Mouse (Mus musculus) forebrain, embryonic 10.5 days (tissue): ENCODE measurements around the gene Slc37a1. TPM values are rescaled to one million over a fixed set of nuclear protein-coding genes. Genes with fewer than 3 reads are reported as not detected.

ENCODE experiments used
- DNase-seq: peaks from one replicate; pipeline ENCODE4 v3.0.0-alpha.2; 2017; ENCODE audit warnings: low spot score; ENCODE audit errors: extremely low spot score
- H3K27ac ChIP-seq: fragments of 300-500 bp; sonication (generic); 2 replicates; pipeline ENCODE4 v1.5.1; 2016; ENCODE audit warnings: mild to moderate bottlenecking
- H3K27me3 ChIP-seq: fragments of 300-500 bp; sonication (generic); 2 replicates; pipeline ENCODE4 v1.6.1; 2016; ENCODE audit warnings: mild to moderate bottlenecking; ENCODE audit not compliant: poor library complexity, severe bottlenecking
- H3K36me3 ChIP-seq: fragments of 300-500 bp; sonication (generic); replicated peaks from 2 replicates; pipeline ENCODE4 v1.6.1; 2016; ENCODE audit warnings: mild to moderate bottlenecking, moderate library complexity
- H3K4me1 ChIP-seq: fragments of 300-500 bp; sonication (generic); 2 replicates; pipeline ENCODE4 v1.6.1; 2016
- H3K4me3 ChIP-seq: fragments of 300-500 bp; sonication (generic); 2 replicates; pipeline ENCODE4 v1.5.1; 2016; ENCODE audit warnings: mild to moderate bottlenecking, moderate library complexity
- H3K9me3 ChIP-seq: fragments of 300-500 bp; sonication (generic); 2 replicates; pipeline ENCODE4 v1.6.1; 2016; ENCODE audit warnings: mild to moderate bottlenecking, moderate library complexity
- WGBS: fragments of 180-500 bp; shearing (Covaris S2); methylation state at CpG from one replicate; pipeline ENCODE4 v1.1.7; 2016; 5-methylcytosine and 5-hydroxymethylcytosine counted together
- polyA plus RNA-seq: library from polyadenylated mRNA; unstranded; fragments of >200 nt; fragmentation: Nextera tagmentation; extraction: Ambion mirVana; gene quantifications from 2 replicates; pipeline ENCODE4 v1.2.1, GENCODE M21; 2016

Gene Slc37a1
- polyA plus RNA-seq, 1 experiment from 2014 or later = 6.7 TPM

DNA sequence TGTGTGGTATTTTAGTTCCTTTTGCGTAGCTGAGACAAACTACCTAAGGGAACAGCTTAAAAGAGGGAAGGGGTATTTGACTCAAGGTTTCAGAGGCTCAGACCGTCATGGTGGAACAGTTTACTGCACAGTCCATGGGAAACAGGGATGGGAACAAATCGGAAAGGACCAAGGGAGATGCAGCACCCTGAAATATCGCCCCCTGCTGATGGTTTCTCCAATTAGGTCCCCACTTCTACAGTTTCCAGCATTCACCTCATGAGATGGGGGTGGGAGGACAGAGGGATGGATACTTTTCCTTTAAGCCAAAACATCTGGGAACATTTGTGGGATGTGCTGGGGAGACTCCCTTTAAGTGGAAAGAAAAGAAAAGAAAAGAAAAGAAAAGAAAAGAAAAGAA, 26.8 kb upstream of the Slc37a1 start:
- no peak overlapping the region for H3K27ac ChIP-seq
- peaks cover 6% of the 10 kb centered on the region for H3K4me1 ChIP-seq
- whole genome bisulfite sequencing = 71% methylated on average over 4 of the region's 4 CpGs
- no peak overlapping the region for H3K4me3 ChIP-seq
- H3K9me3 ChIP-seq = no peaks in the 10 kb centered on the region
- H3K36me3 ChIP-seq = no peaks in the 10 kb centered on the region
- DNase-seq = no peak
- H3K27me3 ChIP-seq = no peaks in the 10 kb centered on the region

GRCm38 (mm10) chr17:31260430-31260829, 26.2 kb upstream of the Slc37a1 start:
- Histone ChIP-seq H3K4me1 (peaks cover 12% of the 10 kb centered on the region), H3K9me3 (no peaks in the 10 kb centered on the region), H3K36me3 (no peaks in the 10 kb centered on the region), H3K4me3 (no peak overlapping the region), H3K27me3 (no peaks in the 10 kb centered on the region), H3K27ac (no peak overlapping the region)
- no peak for DNase-seq
- WGBS = 87% methylated on average over 7 of the region's 7 CpGs

- no peaks in the 10 kb centered on the region for H3K9me3 ChIP-seq
- no peak overlapping the region for H3K4me3 ChIP-seq
- H3K36me3 ChIP-seq = no peaks in the 10 kb centered on the region
- no peak overlapping the region for H3K27ac ChIP-seq
- WGBS = 94% methylated on average over 6 of the region's 6 CpGs
- no peaks in the 10 kb centered on the region; the same call in 1 of the 2 replicates for H3K27me3 ChIP-seq
- DNase-seq = no peak
- peaks cover 15% of the 10 kb centered on the region for H3K4me1 ChIP-seq
Measured at GRCm38 (mm10) chr17:31261352-31261751, 25.2 kb upstream of the Slc37a1 start.

DNA sequence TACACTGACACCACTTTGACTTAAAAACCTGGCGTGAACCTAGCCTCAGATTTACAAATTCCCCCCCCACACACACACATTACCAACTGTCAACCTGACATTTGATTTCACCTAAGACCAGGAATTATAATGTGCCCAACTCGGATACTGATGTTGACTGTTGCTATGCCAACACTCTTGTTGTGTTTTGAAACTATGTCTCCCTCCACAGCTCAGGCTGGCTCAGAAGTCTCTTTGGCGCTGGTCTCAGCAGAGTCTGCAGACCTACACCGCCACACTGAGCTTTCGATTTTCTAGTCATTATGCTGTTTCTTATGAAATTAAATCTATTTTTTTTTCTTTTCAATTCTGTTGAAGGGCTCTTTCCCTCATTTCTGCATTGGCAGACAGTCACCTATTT, 23.9 kb upstream of the Slc37a1 start:
- DNase-seq = no peak
- WGBS = 85% methylated on average over 5 of the region's 5 CpGs
- no peaks in the 10 kb centered on the region for H3K36me3 ChIP-seq
- no peak overlapping the region for H3K27ac ChIP-seq
- no peaks in the 10 kb centered on the region; the same call in 1 of the 2 replicates for H3K27me3 ChIP-seq
- peaks cover 15% of the 10 kb centered on the region for H3K4me1 ChIP-seq
- H3K4me3 ChIP-seq = no peak overlapping the region
- no peaks in the 10 kb centered on the region for H3K9me3 ChIP-seq

DNA sequence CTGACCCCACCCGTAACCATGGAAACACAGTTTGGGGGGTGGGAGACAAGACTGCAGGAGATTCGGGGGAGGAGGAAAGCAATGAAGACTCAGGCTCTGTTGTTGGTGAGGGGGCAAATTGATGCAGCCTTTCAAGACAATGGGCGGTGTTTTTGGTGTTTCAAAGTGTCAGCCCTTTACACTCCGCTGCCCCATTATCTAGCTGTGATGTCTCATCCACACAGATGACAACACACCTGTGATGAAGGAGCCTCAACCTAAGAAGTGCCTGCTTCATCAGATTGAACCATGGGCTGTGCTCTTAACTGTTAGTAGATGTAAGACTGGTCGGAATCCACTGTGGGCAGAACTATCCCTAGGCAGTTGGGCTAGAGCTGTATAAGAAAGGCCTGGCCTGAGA, 22.8 kb upstream of the Slc37a1 start:
- no peak for DNase-seq
- no peak overlapping the region for H3K27ac ChIP-seq
- 94% methylated on average over 5 of the region's 5 CpGs for WGBS

GRCm38 (mm10) chr17:31264372-31264771, 22.2 kb upstream of the Slc37a1 start:
- Histone ChIP-seq H3K9me3 (no peaks in the 10 kb centered on the region), H3K4me1 (peaks cover 15% of the 10 kb centered on the region), H3K27ac (no peak overlapping the region), H3K36me3 (no peaks in the 10 kb centered on the region), H3K27me3 (no peaks in the 10 kb centered on the region; the same call in 1 of the 2 replicates), H3K4me3 (no peak overlapping the region)
- WGBS = 39% methylated on average over 6 of the region's 6 CpGs
- DNase-seq = no peak

More for the DNA sequence above, 22.8 kb upstream of the Slc37a1 start:
- no peaks in the 10 kb centered on the region for H3K36me3 ChIP-seq
- H3K4me3 ChIP-seq = no peak overlapping the region
- H3K4me1 ChIP-seq = peaks cover 15% of the 10 kb centered on the region
- H3K27me3 ChIP-seq = no peaks in the 10 kb centered on the region; the same call in 1 of the 2 replicates
- H3K9me3 ChIP-seq = no peaks in the 10 kb centered on the region

GRCm38 (mm10) chr17:31265171-31265572, 21.4 kb upstream of the Slc37a1 start:
- Histone ChIP-seq H3K9me3 (no peaks in the 10 kb centered on the region), H3K36me3 (no peaks in the 10 kb centered on the region), H3K27ac (no peak overlapping the region), H3K27me3 (no peaks in the 10 kb centered on the region; the same call in 1 of the 2 replicates), H3K4me3 (no peak overlapping the region), H3K4me1 (peaks cover 15% of the 10 kb centered on the region)
- no peak for DNase-seq
- 22% methylated on average over 3 of the region's 3 CpGs for WGBS

DNA sequence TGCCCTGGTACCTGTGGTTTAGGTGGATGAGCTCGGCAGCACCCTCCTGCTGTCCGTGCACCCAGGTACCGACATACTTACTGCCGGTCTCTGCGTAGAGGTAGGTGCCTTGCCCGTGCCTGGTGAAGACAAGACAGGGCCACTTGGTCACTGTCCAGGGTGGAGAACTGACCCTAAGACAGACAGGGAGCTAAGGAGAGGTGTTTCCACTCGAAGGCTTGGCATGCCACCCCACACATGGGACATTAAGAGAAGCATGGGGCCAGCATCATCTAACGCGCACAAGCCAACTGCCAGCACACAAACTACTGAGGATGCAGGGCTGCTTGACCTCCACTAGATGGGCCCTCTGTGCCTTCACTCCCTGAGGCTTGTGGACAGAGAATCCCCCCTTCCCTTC, 20.8 kb upstream of the Slc37a1 start:
- Histone ChIP-seq H3K27ac (no peak overlapping the region), H3K36me3 (no peaks in the 10 kb centered on the region), H3K9me3 (no peaks in the 10 kb centered on the region), H3K27me3 (no peaks in the 10 kb centered on the region; the same call in 1 of the 2 replicates), H3K4me3 (no peak overlapping the region), H3K4me1 (peaks cover 18% of the 10 kb centered on the region)
- DNase-seq = no peak
- 89% methylated on average over 9 of the region's 9 CpGs for WGBS

GRCm38 (mm10) chr17:31266321-31266950, 20.2 kb upstream of the Slc37a1 start:
- Histone ChIP-seq H3K9me3 (no peaks in the 10 kb centered on the region), H3K4me3 (no peak overlapping the region), H3K27ac (no peak overlapping the region), H3K36me3 (no peaks in the 10 kb centered on the region), H3K4me1 (peaks cover 23% of the 10 kb centered on the region), H3K27me3 (no peaks in the 10 kb centered on the region; the same call in 1 of the 2 replicates)
- DNase-seq = no peak
- WGBS = 91% methylated on average over 7 of the region's 7 CpGs

DNA sequence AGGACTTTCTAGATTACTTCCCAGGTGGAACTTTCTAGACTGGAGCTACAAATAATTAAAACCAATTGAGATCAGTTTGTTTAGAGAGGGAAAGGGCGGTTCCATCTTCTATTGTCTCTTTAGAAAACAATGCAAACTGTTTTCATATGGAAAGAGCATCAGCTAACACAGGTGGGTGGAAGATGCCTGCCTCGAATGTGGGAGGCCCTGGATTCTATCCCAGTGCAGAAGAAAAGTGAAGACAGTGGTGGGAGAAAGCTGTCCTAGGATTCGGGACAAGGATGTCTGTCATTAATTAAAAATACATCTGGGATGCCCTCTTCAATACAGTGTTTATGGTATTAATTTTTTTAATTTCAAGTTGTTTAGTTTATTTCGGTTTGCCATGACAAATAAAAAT, 19.5 kb upstream of the Slc37a1 start:
- no peaks in the 10 kb centered on the region for H3K9me3 ChIP-seq
- no peak overlapping the region for H3K4me3 ChIP-seq
- H3K27ac ChIP-seq = no peak overlapping the region
- no peaks in the 10 kb centered on the region for H3K36me3 ChIP-seq
- peaks cover 23% of the 10 kb centered on the region for H3K4me1 ChIP-seq
- H3K27me3 ChIP-seq = no peaks in the 10 kb centered on the region; the same call in 1 of the 2 replicates
- WGBS = 82% methylated on average over 4 of the region's 4 CpGs
- no peak for DNase-seq

DNA sequence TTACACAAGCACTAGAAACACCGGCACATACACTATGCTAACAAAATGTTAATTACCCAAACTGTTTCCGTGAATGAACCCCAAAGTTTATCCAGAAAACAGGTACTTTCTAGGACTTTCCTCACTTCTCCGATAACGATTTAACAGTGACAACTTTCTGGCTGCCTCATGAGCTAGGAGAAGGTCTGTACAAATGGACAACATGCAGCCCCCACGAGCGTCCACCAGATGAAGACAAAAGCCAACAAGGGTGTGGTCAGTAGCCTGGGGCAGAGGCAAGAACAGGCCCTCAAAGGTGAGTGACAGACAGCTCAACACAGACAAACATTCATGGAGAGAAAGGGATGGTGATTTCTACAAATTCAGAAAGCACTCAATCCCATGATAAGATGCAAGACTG, 19.0 kb upstream of the Slc37a1 start:
- peaks cover 23% of the 10 kb centered on the region for H3K4me1 ChIP-seq
- WGBS = 85% methylated on average over 6 of the region's 6 CpGs

DNA sequence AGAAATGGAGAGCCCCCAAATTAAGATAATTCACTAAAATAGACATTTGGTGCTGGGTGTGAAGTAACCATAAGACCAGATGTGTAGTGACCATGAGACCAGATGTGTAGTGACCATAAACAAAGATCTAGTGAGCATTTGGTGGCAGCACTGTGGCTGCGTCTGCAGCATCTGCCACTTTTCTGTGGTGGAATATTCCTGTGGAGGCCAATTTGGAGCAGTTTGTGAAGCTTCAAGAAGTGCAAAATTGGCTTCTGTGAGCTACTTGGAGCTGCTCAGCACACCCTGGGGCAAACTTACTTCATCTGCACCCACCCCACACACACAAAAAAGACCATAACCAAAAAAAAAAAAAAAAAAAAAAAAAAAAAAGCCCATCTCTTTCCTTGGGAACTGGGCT, 18.6 kb upstream of the Slc37a1 start:
- Histone ChIP-seq H3K4me3 (no peak overlapping the region), H3K9me3 (no peaks in the 10 kb centered on the region), H3K27ac (no peak overlapping the region), H3K36me3 (no peaks in the 10 kb centered on the region), H3K4me1 (peaks cover 23% of the 10 kb centered on the region), H3K27me3 (no peaks in the 10 kb centered on the region; the same call in 1 of the 2 replicates)
- no peak for DNase-seq
- WGBS = 86% methylated on average over 1 of the region's 1 CpGs

More for the DNA sequence above, 19.0 kb upstream of the Slc37a1 start:
- H3K36me3 ChIP-seq = no peaks in the 10 kb centered on the region
- no peak for DNase-seq
- H3K27me3 ChIP-seq = no peaks in the 10 kb centered on the region; the same call in 1 of the 2 replicates
- no peak overlapping the region for H3K27ac ChIP-seq
- no peak overlapping the region for H3K4me3 ChIP-seq
- no peaks in the 10 kb centered on the region for H3K9me3 ChIP-seq

- no peak overlapping the region for H3K27ac ChIP-seq
- 86% methylated on average over 2 of the region's 2 CpGs for WGBS
Measured at GRCm38 (mm10) chr17:31269761-31270160, 16.8 kb upstream of the Slc37a1 start.

More at GRCm38 (mm10) chr17:31269761-31270160, 16.8 kb upstream of the Slc37a1 start:
- H3K36me3 ChIP-seq = no peaks in the 10 kb centered on the region
- H3K4me1 ChIP-seq = peaks cover 18% of the 10 kb centered on the region
- H3K27me3 ChIP-seq = no peaks in the 10 kb centered on the region; the same call in 1 of the 2 replicates
- no peak overlapping the region for H3K4me3 ChIP-seq
- H3K9me3 ChIP-seq = no peaks in the 10 kb centered on the region
- DNase-seq = no peak
